Mouse (Mus musculus) liver, postnatal 0 days (tissue): ENCODE results near the gene Nav1.

ENCODE experiments used
- CTCF ChIP-seq: sonication (generic); IDR thresholded peaks from 2 replicates; pipeline ENCODE4 v1.5.1; 2016; ENCODE audit warnings: antibody characterized with exemption, low read depth
- EP300 ChIP-seq: IDR thresholded peaks from 2 replicates; pipeline ENCODE4 v1.6.1; 2016; ENCODE audit warnings: antibody characterized with exemption, low read depth, mild to moderate bottlenecking

DNA sequence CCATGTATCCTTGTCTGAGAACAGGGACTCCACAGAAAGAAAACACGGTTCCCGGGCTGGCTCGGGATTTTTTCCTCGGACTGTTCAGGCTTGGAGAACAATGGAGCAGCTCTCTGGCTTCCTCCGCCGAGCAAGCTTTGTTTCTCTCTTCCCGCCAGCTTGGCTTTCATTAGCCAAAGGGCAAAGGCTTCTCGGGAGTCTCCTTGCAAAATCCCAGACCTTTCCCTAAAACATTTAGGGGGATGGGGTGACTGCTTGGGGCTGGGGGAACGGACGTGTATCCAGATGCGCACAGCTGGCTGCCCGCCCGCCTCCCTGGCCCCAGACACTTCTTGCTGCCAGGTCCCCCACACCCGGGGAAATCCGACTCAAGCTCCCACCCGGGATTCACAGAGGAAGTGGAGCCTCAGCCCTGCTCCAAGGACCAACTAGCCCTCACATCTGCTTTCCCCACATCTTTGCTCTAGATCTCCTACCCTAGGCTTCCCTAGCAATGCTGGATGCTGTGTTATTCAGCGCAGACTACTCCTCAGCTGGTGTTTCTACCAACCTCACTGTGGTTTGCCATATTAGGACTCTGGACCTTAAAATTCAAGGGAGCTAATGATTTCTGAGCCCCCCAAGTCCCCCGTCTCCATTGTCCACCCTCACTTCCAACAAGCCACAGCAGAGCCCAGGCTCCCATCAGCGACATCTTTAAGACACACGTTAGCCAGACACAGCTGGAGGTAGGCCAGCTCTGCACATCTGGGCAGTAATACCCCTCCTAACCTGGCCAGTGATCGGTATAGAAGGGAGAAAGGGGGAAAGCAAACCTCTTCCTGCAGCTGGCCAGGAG is 23.2 kb downstream of the Nav1 start:
- TF ChIP-seq CTCF (no peak), EP300 (no peak)
